Mouse (Mus musculus) G1E (cell line): ENCODE results near the gene Snx27. TPM values are rescaled to one million over a fixed set of nuclear protein-coding genes. Genes with fewer than 3 reads are reported as not detected.

ENCODE experiments used
- ATAC-seq: 2 replicates; pipeline ENCODE4 v1.8.0; 2016; ENCODE audit warnings: mild to moderate bottlenecking; ENCODE audit not compliant: insufficient number of reproducible peaks, poor library complexity, low FRiP score, severe bottlenecking; ENCODE audit errors: extremely low read depth
- DNase-seq: peaks from one replicate; pipeline ENCODE4 v3.0.0; 2012; ENCODE audit warnings: low spot score
- H3K27me3 ChIP-seq: 2 replicates; pipeline ENCODE4 v1.6.1; 2012; ENCODE audit warnings: mild to moderate bottlenecking, low read length, inconsistent platforms; ENCODE audit not compliant: insufficient read depth
- H3K36me3 ChIP-seq: replicated peaks from 2 replicates; pipeline ENCODE3; 2012; ENCODE audit warnings: mild to moderate bottlenecking, inconsistent platforms
- H3K4me1 ChIP-seq: 2 replicates; pipeline ENCODE4 v1.6.1; 2012; ENCODE audit warnings: low read depth, low read length, inconsistent platforms, mixed read lengths; ENCODE audit not compliant: insufficient read depth
- H3K4me3 ChIP-seq: 2 replicates; pipeline ENCODE4 v1.5.1; 2012; ENCODE audit warnings: low read depth, mild to moderate bottlenecking, inconsistent platforms, low read length, moderate library complexity, mixed read lengths
- H3K9me3 ChIP-seq: replicated peaks from 2 replicates; pipeline ENCODE4 v1.6.1; 2012; ENCODE audit warnings: inconsistent platforms
- CTCF ChIP-seq: IDR thresholded peaks from 2 replicates; pipeline ENCODE4 v1.5.1; 2012; ENCODE audit warnings: low read depth, low read length, inconsistent platforms, mixed read lengths
- GATA1 ChIP-seq: IDR thresholded peaks from 2 replicates; pipeline ENCODE4 v1.6.1; 2012; ENCODE audit warnings: borderline replicate concordance, low read length, inconsistent platforms, mixed read lengths
- GATA2 ChIP-seq: IDR thresholded peaks from 2 replicates; pipeline ENCODE4 v1.6.1; 2012; ENCODE audit warnings: low read depth, low read length, inconsistent platforms, borderline replicate concordance
- POLR2AphosphoS5 ChIP-seq: IDR thresholded peaks from 2 replicates; pipeline ENCODE4 v1.6.1; 2012; ENCODE audit warnings: low read depth, low read length, inconsistent platforms; ENCODE audit not compliant: insufficient replicate concordance
- TAL1 ChIP-seq: conservative IDR thresholded peaks from 2 replicates; pipeline ENCODE4 v1.6.1; 2012; ENCODE audit warnings: low read depth, low read length, inconsistent platforms, mixed read lengths
- polyA plus RNA-seq: library from polyadenylated mRNA; stranded (reverse); fragments of >175 nt; gene quantifications from 2 replicates; pipeline ENCODE4 v1.2.3, GENCODE M21; 2012
- total RNA-seq, 2 experiments: library from RNA; stranded (forward) in 1 of 2; stranded (reverse) in 1 of 2; fragments of 200-1000 nt in 1 of 2; fragments of >200 nt in 1 of 2; fragmentation: Nextera tagmentation in 1 of 2; gene quantifications; 2 replicates each; pipeline ENCODE4 v1.2.3; 2014 to 2017

The Snx27 gene
- total and polyA plus RNA-seq, 3 experiments: 10.5 to 38.8 (median 26.9) TPM

DNA sequence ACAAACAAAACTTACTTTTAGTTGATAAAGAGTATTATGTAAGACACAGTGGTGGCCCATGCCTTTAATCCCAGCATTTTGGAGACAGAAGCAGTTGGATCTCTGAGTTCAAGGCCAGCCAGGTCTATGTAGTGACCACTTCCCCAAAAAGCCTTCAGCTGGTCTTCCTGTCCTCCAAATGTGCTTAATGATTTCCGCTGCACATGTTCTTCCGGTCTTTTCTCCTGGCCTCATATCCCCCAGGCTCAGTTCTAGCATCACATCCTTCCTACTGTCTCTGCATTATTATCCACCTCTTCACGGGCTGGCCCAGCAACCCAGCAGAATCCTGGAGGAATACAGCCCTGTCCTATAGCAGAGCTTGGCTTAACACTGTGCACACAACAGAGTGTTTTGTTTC is 27.1 kb upstream of the Snx27 start:
- DNase-seq (no peak), ATAC-seq (no peak)
- Histone ChIP-seq H3K36me3 (peaks cover 11% of the 10 kb centered on the region), H3K4me1 (peaks cover 2% of the 10 kb centered on the region), H3K27me3 (peaks cover 6% of the 10 kb centered on the region; the same call in 1 of the 2 replicates), H3K9me3 (no peaks in the 10 kb centered on the region), H3K4me3 (no peak overlapping the region)
- TF ChIP-seq TAL1 (no peak), CTCF (no peak), GATA1 (no peak), GATA2 (no peak), POLR2AphosphoS5 (no peak)

DNA sequence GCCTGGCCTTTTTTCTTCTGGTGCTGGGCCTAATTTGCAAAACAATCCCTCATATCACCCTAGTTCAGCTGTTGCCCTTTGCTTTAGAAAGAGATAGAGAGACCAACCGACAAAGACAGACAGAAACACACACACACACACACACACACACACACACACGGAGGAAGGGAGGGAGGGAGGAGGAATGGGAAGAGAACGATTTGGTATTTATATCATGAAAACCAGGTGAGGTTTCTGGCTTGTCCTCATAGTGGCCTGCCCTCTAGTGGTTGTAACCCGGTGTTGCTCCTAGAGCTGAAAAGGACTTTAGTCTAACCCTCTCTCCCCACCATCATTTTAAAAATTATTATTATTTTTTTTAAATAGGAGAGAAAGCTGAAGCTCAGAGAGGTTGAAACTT is 19.4 kb upstream of the Snx27 start:
- Histone ChIP-seq H3K4me3 (no peak overlapping the region), H3K9me3 (no peaks in the 10 kb centered on the region), H3K4me1 (peaks cover 14% of the 10 kb centered on the region), H3K36me3 (no peaks in the 10 kb centered on the region), H3K27me3 (peaks cover 15% of the 10 kb centered on the region; the same call in 1 of the 2 replicates)
- ATAC-seq: 0 out of 2 replicates have a peak, but pooled peaks have one; percentile 40
- TF ChIP-seq GATA1 (no peak), CTCF (peak; percentile 65)
- DNase-seq: peak; percentile 70

DNA sequence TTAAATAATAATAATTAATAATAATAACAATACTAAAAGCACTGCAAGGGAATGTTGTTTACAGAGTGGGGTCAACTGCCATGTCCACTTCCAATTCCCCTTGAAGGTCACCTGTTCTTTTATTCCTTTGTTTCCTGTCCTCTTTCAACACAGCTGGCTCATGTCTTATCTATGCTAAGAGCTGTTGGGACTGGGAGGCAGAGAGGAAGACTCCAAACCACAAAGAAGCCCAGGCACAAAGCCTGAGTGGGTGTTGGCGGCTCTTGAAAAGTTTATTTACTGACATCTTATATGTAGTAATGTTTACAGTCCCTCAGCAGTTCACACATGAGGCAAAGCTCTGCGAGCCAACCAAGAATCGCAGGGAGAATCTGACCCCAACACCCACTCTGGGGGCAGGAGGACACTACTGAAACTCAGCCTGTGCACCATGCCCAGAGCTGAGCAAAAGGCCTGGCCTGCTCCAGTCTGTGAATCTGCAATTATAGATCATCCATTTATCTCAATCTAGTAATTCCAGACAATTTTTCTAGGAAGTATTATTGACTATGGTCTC is 14.8 kb upstream of the Snx27 start:
- Histone ChIP-seq H3K36me3 (no peaks in the 10 kb centered on the region), H3K4me3 (no peak overlapping the region), H3K27me3 (peaks cover 11% of the 10 kb centered on the region; the same call in 1 of the 2 replicates), H3K4me1 (peaks cover 14% of the 10 kb centered on the region), H3K9me3 (peaks cover 8% of the 10 kb centered on the region)
- no peak for TF ChIP-seq TAL1
- no peak for TF ChIP-seq GATA1
- TF ChIP-seq GATA2: no peak
- TF ChIP-seq POLR2AphosphoS5: no peak
- TF ChIP-seq CTCF: no peak
- peak; percentile 36 for DNase-seq
- ATAC-seq: peak; percentile 45

GRCm38 (mm10) chr3:94595871-94596287 is 13.4 kb upstream of the Snx27 start:
- no peaks in the 10 kb centered on the region for H3K36me3 ChIP-seq
- DNase-seq (no peak), ATAC-seq (no peak)
- peaks cover 18% of the 10 kb centered on the region for H3K27me3 ChIP-seq
- peaks cover 8% of the 10 kb centered on the region for H3K9me3 ChIP-seq
- peaks cover 14% of the 10 kb centered on the region for H3K4me1 ChIP-seq
- no peak overlapping the region for H3K4me3 ChIP-seq
- TF ChIP-seq GATA2: no peak
- no peak for TF ChIP-seq POLR2AphosphoS5
- no peak for TF ChIP-seq CTCF
- TF ChIP-seq GATA1: no peak
- TF ChIP-seq TAL1: no peak

DNA sequence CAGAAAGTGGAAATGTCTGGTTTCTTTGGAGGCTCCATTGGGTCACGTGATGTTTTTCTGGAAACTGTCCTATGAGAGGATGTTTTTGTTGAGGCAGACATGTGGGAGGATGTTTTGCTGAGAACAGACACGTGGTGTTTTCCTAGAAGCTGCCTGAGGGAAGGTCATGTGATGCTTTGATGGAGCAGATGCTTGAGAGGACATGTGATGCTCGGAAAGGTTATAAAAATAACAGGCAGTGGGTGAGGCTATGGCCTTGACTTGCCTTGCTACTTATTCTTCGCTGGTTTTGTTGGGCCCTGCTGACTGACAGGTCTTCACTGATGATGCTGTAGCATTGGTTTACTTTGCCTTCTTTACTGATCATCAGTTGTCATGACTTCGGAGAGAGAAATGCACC is 8.6 kb upstream of the Snx27 start:
- peaks cover 10% of the 10 kb centered on the region; the same call in 1 of the 2 replicates for H3K4me1 ChIP-seq
- TF ChIP-seq TAL1: no peak
- TF ChIP-seq POLR2AphosphoS5: no peak
- no peak for TF ChIP-seq CTCF

GRCm38 (mm10) chr3:94587962-94588361 is 5.4 kb upstream of the Snx27 start:
- ATAC-seq (no peak), DNase-seq (no peak)
- Histone ChIP-seq H3K9me3 (no peaks in the 10 kb centered on the region), H3K4me1 (peaks cover 25% of the 10 kb centered on the region), H3K27me3 (peaks cover 33% of the 10 kb centered on the region), H3K4me3 (no peak overlapping the region), H3K36me3 (no peaks in the 10 kb centered on the region)
- TF ChIP-seq TAL1 (no peak), GATA2 (no peak), CTCF (no peak), GATA1 (no peak), POLR2AphosphoS5 (no peak)

More for the DNA sequence above, 8.6 kb upstream of the Snx27 start:
- ATAC-seq (no peak), DNase-seq (no peak)
- Histone ChIP-seq H3K36me3 (no peaks in the 10 kb centered on the region), H3K9me3 (peaks cover 8% of the 10 kb centered on the region), H3K4me3 (no peak overlapping the region), H3K27me3 (peaks cover 35% of the 10 kb centered on the region)

- H3K4me3 ChIP-seq: peak overlapping the region; percentile 87
- ATAC-seq (no peak), DNase-seq (no peak)
- TF ChIP-seq POLR2AphosphoS5: no peak
- TF ChIP-seq GATA2: no peak
- H3K36me3 ChIP-seq: peaks cover 15% of the 10 kb centered on the region
- peaks cover 17% of the 10 kb centered on the region for H3K27me3 ChIP-seq
- peaks cover 40% of the 10 kb centered on the region for H3K4me1 ChIP-seq
- H3K9me3 ChIP-seq: no peaks in the 10 kb centered on the region
Observed at GRCm38 (mm10) chr3:94582944-94583343, 428 bp upstream of the Snx27 start.
